Mouse (Mus musculus): ENCODE measurements around the gene Parp8.

- TF ChIP-seq POLR2A (IDR thresholded peaks at IDR 0.05; ENCODE audit: low read depth, low read length) (no peak), CTCF (IDR thresholded peaks at IDR 0.05; ENCODE audit: extremely low read depth, insufficient read length, insufficient replicate concordance, low read depth, low read length) (no peak)
Measured at GRCm38 (mm10) chr13:117027336-117027735, 2.0 kb upstream of the Parp8 start.

All from small intestine, adult 2 months (tissue).